Comparison of ENCODE assay signal across 17 mouse cellular contexts in genomic region chr1:178585366-178586020, GRCm38 (mm10). TPM values are rescaled to one million over a fixed set of nuclear protein-coding genes. Genes with fewer than 3 reads are reported as not detected.
DNase-seq lines count a peak whose midpoint lies in the region; ATAC-seq and TF ChIP-seq lines count a peak whose summit lies in the region.
"Had no signal": no experiment of that assay in that cellular context is flagged by ENCODE, and none has a peak within 500 bp of the region (broad histone marks: within the 10 kb centered on the region; RNA-seq: fewer than 3 reads in every experiment).

No protein-coding gene starts in this region.

- 62% methylated on average over 5 of the region's 5 CpGs for WGBS in forebrain, embryonic 10.5 days
- 61% methylated on average over 5 of the region's 5 CpGs for WGBS in forebrain, embryonic 16.5 days
- WGBS in midbrain, embryonic 12.5 days = 58% methylated on average over 5 of the region's 5 CpGs
- WGBS in midbrain, embryonic 15.5 days = 56% methylated on average over 5 of the region's 5 CpGs
- WGBS in embryonic facial prominence, embryonic 13.5 days = 29% methylated on average over 5 of the region's 5 CpGs
- WGBS in limb, embryonic 14.5 days = 25% methylated on average over 5 of the region's 5 CpGs

- H3K27me3 ChIP-seq in forebrain, embryonic 10.5 days (ENCODE audit: poor library complexity, severe bottlenecking) = no peaks in the 10 kb centered on the region
- H3K27me3 ChIP-seq in forebrain, embryonic 16.5 days (replicated peaks; ENCODE audit: control insufficient read depth, insufficient read depth, low read length) = no peaks in the 10 kb centered on the region
- no peaks in the 10 kb centered on the region for H3K27me3 ChIP-seq in midbrain, embryonic 12.5 days
- no peaks in the 10 kb centered on the region for H3K27me3 ChIP-seq in midbrain, embryonic 15.5 days (replicated peaks)
- H3K27me3 ChIP-seq in embryonic facial prominence, embryonic 13.5 days = no peaks in the 10 kb centered on the region
- H3K27me3 ChIP-seq in limb, embryonic 14.5 days (ENCODE audit: control insufficient read depth, insufficient read depth, low read length) = no peaks in the 10 kb centered on the region
- H3K27me3 ChIP-seq: hindbrain, embryonic 15.5 days; megakaryocyte, embryonic 14.5 days; Patski had no signal

- H3K36me3 ChIP-seq in forebrain, embryonic 10.5 days (replicated peaks) = no peaks in the 10 kb centered on the region
- no peaks in the 10 kb centered on the region for H3K36me3 ChIP-seq in forebrain, embryonic 16.5 days (ENCODE audit: control insufficient read depth, insufficient read depth)
- H3K36me3 ChIP-seq in midbrain, embryonic 12.5 days = no peaks in the 10 kb centered on the region
- H3K36me3 ChIP-seq in midbrain, embryonic 15.5 days (replicated peaks) = no peaks in the 10 kb centered on the region
- peaks cover 5% of the 10 kb centered on the region; the same call in 1 of the 2 replicates for H3K36me3 ChIP-seq in embryonic facial prominence, embryonic 13.5 days
- no peaks in the 10 kb centered on the region for H3K36me3 ChIP-seq in limb, embryonic 14.5 days (ENCODE audit: control insufficient read depth, insufficient read depth, low read length)
- H3K36me3 ChIP-seq: hindbrain, embryonic 15.5 days had no signal

- H3K27ac ChIP-seq in forebrain, embryonic 10.5 days = peak overlapping the region; percentile 45; the same call in 1 of the 2 replicates
- no peak overlapping the region for H3K27ac ChIP-seq in forebrain, embryonic 16.5 days (ENCODE audit: low read length)
- H3K27ac ChIP-seq in midbrain, embryonic 12.5 days (replicated peaks) = peak overlapping the region; percentile 6; the same call in 1 of the 2 replicates
- H3K27ac ChIP-seq in midbrain, embryonic 15.5 days = no peak overlapping the region
- H3K27ac ChIP-seq in embryonic facial prominence, embryonic 13.5 days = peak overlapping the region; percentile 66
- no peak overlapping the region for H3K27ac ChIP-seq in limb, embryonic 14.5 days (replicated peaks; ENCODE audit: low read depth, low read length)
- H3K27ac ChIP-seq: hindbrain, embryonic 15.5 days; kidney, postnatal 0 days; liver, embryonic 14.5 days had no signal

- H3K4me2 ChIP-seq in forebrain, embryonic 16.5 days (ENCODE audit: low read length) = no peak overlapping the region
- no peak overlapping the region for H3K4me2 ChIP-seq in midbrain, embryonic 12.5 days (replicated peaks)
- H3K4me2 ChIP-seq in midbrain, embryonic 15.5 days = no peak overlapping the region
- H3K4me2 ChIP-seq in embryonic facial prominence, embryonic 13.5 days = no peak overlapping the region
- no peak overlapping the region for H3K4me2 ChIP-seq in limb, embryonic 14.5 days (replicated peaks; ENCODE audit: low read depth, low read length, severe bottlenecking)
- H3K4me2 ChIP-seq: hindbrain, embryonic 15.5 days had no signal

- no peak for DNase-seq in forebrain, embryonic 10.5 days (ENCODE audit: extremely low spot score, low spot score)
- no peak for DNase-seq in limb, embryonic 14.5 days (ENCODE audit: low spot score)
- no peak for DNase-seq in layer of hippocampus, adult 8-10 months (ENCODE audit: low spot score in 2 of 2)
- DNase-seq in adrenal gland, adult 2 months = no peak
- DNase-seq: cerebellum, postnatal 36 days; gastrocnemius, postnatal 36 days; thymus, adult 2 months had no signal

- H3K9ac ChIP-seq in forebrain, embryonic 16.5 days (replicated peaks; ENCODE audit: low read depth, low read length) = no peak overlapping the region
- no peak overlapping the region for H3K9ac ChIP-seq in midbrain, embryonic 12.5 days (replicated peaks)
- no peak overlapping the region for H3K9ac ChIP-seq in midbrain, embryonic 15.5 days
- no peak overlapping the region for H3K9ac ChIP-seq in embryonic facial prominence, embryonic 13.5 days
- H3K9ac ChIP-seq in limb, embryonic 14.5 days (ENCODE audit: low read depth, low read length, severe bottlenecking) = no peak overlapping the region
- H3K9ac ChIP-seq: hindbrain, embryonic 15.5 days; liver, embryonic 14.5 days had no signal

- TF ChIP-seq POLR2A in limb, embryonic 14.5 days (IDR thresholded peaks at IDR 0.05; ENCODE audit: borderline replicate concordance, extremely low read depth, insufficient read depth, insufficient read length) = no peak

- no peaks in the 10 kb centered on the region for H3K9me3 ChIP-seq in forebrain, embryonic 10.5 days
- no peaks in the 10 kb centered on the region for H3K9me3 ChIP-seq in forebrain, embryonic 16.5 days (ENCODE audit: control insufficient read depth, low read length)
- no peaks in the 10 kb centered on the region for H3K9me3 ChIP-seq in midbrain, embryonic 12.5 days
- no peaks in the 10 kb centered on the region for H3K9me3 ChIP-seq in midbrain, embryonic 15.5 days
- H3K9me3 ChIP-seq in embryonic facial prominence, embryonic 13.5 days = no peaks in the 10 kb centered on the region
- no peaks in the 10 kb centered on the region for H3K9me3 ChIP-seq in limb, embryonic 14.5 days (ENCODE audit: control insufficient read depth, low read length)
- H3K9me3 ChIP-seq: hindbrain, embryonic 15.5 days had no signal

- peaks cover 27% of the 10 kb centered on the region for H3K4me1 ChIP-seq in forebrain, embryonic 10.5 days
- no peaks in the 10 kb centered on the region for H3K4me1 ChIP-seq in forebrain, embryonic 16.5 days (replicated peaks; ENCODE audit: control insufficient read depth, insufficient read depth, low read length)
- H3K4me1 ChIP-seq in midbrain, embryonic 12.5 days = peaks cover 7% of the 10 kb centered on the region; the same call in 1 of the 2 replicates
- H3K4me1 ChIP-seq in midbrain, embryonic 15.5 days = no peaks in the 10 kb centered on the region
- H3K4me1 ChIP-seq in embryonic facial prominence, embryonic 13.5 days = peaks cover 63% of the 10 kb centered on the region
- peaks cover 20% of the 10 kb centered on the region for H3K4me1 ChIP-seq in limb, embryonic 14.5 days (ENCODE audit: control insufficient read depth, insufficient read depth, low read length)
- H3K4me1 ChIP-seq: megakaryocyte, embryonic 14.5 days had no signal

- no peak overlapping the region for H3K4me3 ChIP-seq in forebrain, embryonic 10.5 days
- H3K4me3 ChIP-seq in forebrain, embryonic 16.5 days (replicated peaks; ENCODE audit: low read length) = no peak overlapping the region
- H3K4me3 ChIP-seq in midbrain, embryonic 12.5 days = no peak overlapping the region
- H3K4me3 ChIP-seq in midbrain, embryonic 15.5 days = no peak overlapping the region
- no peak overlapping the region for H3K4me3 ChIP-seq in embryonic facial prominence, embryonic 13.5 days
- no peak overlapping the region for H3K4me3 ChIP-seq in limb, embryonic 14.5 days (replicated peaks; ENCODE audit: low read length)
- H3K4me3 ChIP-seq: hindbrain, embryonic 15.5 days; megakaryocyte, embryonic 14.5 days had no signal

- ATAC-seq in forebrain, embryonic 16.5 days = no peak
- no peak for ATAC-seq in midbrain, embryonic 12.5 days (ENCODE audit: low FRiP score, low read depth)
- ATAC-seq in midbrain, embryonic 15.5 days (replicated peaks) = no peak
- no peak for ATAC-seq in embryonic facial prominence, embryonic 13.5 days (ENCODE audit: insufficient number of reproducible peaks, insufficient read depth, low FRiP score, low TSS enrichment, low read depth)
- peak; percentile 38; the same call in 1 of the 2 replicates for ATAC-seq in limb, embryonic 14.5 days (ENCODE audit: low FRiP score, low read depth)
- ATAC-seq: lung, postnatal 0 days; Patski had no signal

RNA-seq across cellular contexts. Expression of gene Kif26b, which starts 56.6 kb away (rescaled TPM):
- polyA plus RNA-seq in forebrain, embryonic 10.5 days (2016; fragmentation: Nextera tagmentation; extraction: Ambion mirVana) = 4.6 and 4.7 TPM in 2 replicates
- 4.7 and 5.3 TPM in 2 replicates for polyA plus RNA-seq in forebrain, embryonic 16.5 days (2015; fragmentation: Nextera tagmentation; extraction: Ambion mirVana)
- 7.5 and 8.8 TPM in 2 replicates for polyA plus RNA-seq in midbrain, embryonic 12.5 days (2016; fragmentation: Nextera tagmentation; extraction: Ambion mirVana)
- 9.7 and 10.0 TPM in 2 replicates for polyA plus RNA-seq in midbrain, embryonic 15.5 days (2015; fragmentation: Nextera tagmentation; extraction: Ambion mirVana)
- 26.0 and 28.6 TPM in 2 replicates for polyA plus RNA-seq in embryonic facial prominence, embryonic 13.5 days (2015; fragmentation: Nextera tagmentation; extraction: Ambion mirVana)
- 8.8 and 11.0 TPM in 2 replicates for polyA plus RNA-seq in limb, embryonic 14.5 days (2012; rRNA removed)
- 8.7 and 11.2 TPM in 2 replicates for polyA plus RNA-seq in limb, embryonic 14.5 days (2014; fragmentation: Nextera tagmentation; extraction: Ambion mirVana)
- total RNA-seq in layer of hippocampus, adult 8-10 months (2022) = 10 to 100 TPM; 14.4 to 21.3 (median 17.9) TPM
- 1 to 10 TPM; 1.6 to 1.9 TPM for total RNA-seq in adrenal gland, adult 2 months (2021)
- 0.18 and 0.35 TPM in 2 replicates for polyA plus RNA-seq in adrenal gland, adult 2 months (2012; rRNA removed)

Comparison
In these comparisons a context has a peak if more than half of its experiments do, and no peak if none do; other contexts are left out.
1. H3K27ac ChIP-seq: peak in forebrain, embryonic 10.5 days (single experiment), midbrain, embryonic 12.5 days (single experiment) and embryonic facial prominence, embryonic 13.5 days (single experiment); none in forebrain, embryonic 16.5 days (single experiment), midbrain, embryonic 15.5 days (single experiment) and limb, embryonic 14.5 days (single experiment).